Mouse (Mus musculus) cerebellum, adult 2 months (tissue): ENCODE measurements at regions not wholly inside any gene's neighbourhood (a gene's known extent, or its start where the extent isn't known, plus 50 kb on each side); places are given as distances from the start of the nearest gene placed in this dataset.

ENCODE experiments used
- DNase-seq, 2 experiments: peaks; one replicate each; pipeline ENCODE4 v3.0.0; 2021
- H3K27ac ChIP-seq: fragments of 200-500 bp; 2 replicates; pipeline ENCODE4 v1.5.1; 2012; ENCODE audit warnings: low read length, control low read depth, inconsistent platforms; ENCODE audit not compliant: insufficient read depth
- H3K27me3 ChIP-seq: fragments of 200-500 bp; 2 replicates; pipeline ENCODE4 v1.6.1; 2012; ENCODE audit warnings: inconsistent platforms, mild to moderate bottlenecking, low read length, moderate library complexity; ENCODE audit not compliant: control insufficient read depth, insufficient read depth
- H3K4me1 ChIP-seq: fragments of 200-500 bp; 2 replicates; pipeline ENCODE4 v1.6.1; 2011; ENCODE audit warnings: low read length; ENCODE audit not compliant: control insufficient read depth, insufficient read depth
- H3K4me3 ChIP-seq: fragments of 200-500 bp; replicated peaks from 2 replicates; pipeline ENCODE3; 2011; ENCODE audit warnings: mild to moderate bottlenecking, low read depth, low read length, control low read depth; ENCODE audit not compliant: insufficient read depth
- CTCF ChIP-seq: fragments of 200-500 bp; IDR thresholded peaks from 2 replicates; pipeline ENCODE4 v1.5.1; 2011; ENCODE audit warnings: low read depth, mild to moderate bottlenecking, control low read depth, low read length, moderate library complexity, borderline replicate concordance; ENCODE audit not compliant: insufficient read depth
- POLR2A ChIP-seq: fragments of 200-500 bp; IDR thresholded peaks from 2 replicates; pipeline ENCODE4 v1.6.1; 2011; ENCODE audit warnings: low read length, control low read depth, borderline replicate concordance; ENCODE audit not compliant: insufficient read depth
- WGBS: fragments of 180-500 bp; shearing (Covaris S2); methylation state at CpG from one replicate; pipeline ENCODE4 v1.1.7; 2018; 5-methylcytosine and 5-hydroxymethylcytosine counted together

DNA sequence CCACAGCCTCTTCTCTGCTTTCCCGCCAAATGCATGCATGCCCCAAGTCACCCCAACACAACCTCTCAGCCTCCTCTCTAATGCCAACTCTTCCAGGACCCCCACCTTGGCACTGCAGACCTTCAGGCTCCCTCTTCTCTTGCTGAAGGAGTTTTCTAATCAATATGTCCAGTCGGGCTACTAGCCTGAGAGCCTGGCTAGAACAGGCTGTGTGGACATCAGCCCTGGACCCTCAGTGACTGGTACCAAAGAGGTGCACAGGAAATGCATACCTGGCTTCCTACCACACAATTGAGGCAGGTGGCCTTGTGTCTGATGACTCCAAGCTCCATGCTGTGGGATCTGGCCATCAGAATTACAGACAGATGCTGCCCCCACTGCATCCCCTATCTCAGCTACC lies 248.4 kb downstream of the Gm26897 start:
- 91% methylated on average over 2 of the region's 2 CpGs for WGBS
- DNase-seq, result no peak

DNA sequence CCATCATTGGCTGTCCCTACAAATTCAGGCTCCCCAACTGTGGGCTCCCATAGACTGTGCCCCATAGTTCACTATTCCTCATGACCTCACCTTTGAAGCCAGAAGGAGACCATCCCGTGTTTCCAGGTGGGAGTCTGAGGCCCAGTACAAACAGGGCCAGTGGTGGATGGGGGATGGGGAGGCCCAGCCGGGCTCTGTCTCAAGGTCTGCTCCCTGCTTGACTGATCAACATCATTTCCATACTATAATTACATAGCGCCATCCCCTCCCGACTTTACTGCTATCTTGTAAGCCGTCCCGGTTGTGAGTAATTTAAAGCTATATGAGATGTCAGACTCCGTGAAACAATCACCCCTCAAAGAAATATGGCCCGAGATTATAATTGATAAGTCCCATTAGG lies 252.3 kb downstream of the Gm26897 start:
- H3K27me3 ChIP-seq, result no peaks in the 10 kb centered on the region
- no peak overlapping the region for H3K4me3 ChIP-seq
- WGBS, result 76% methylated on average over 8 of the region's 8 CpGs
- no peak for DNase-seq
- no peaks in the 10 kb centered on the region for H3K4me1 ChIP-seq
- no peak overlapping the region for H3K27ac ChIP-seq
- TF ChIP-seq CTCF (no peak), POLR2A (no peak)

More for the DNA sequence above, 248.4 kb downstream of the Gm26897 start:
- no peak overlapping the region for H3K4me3 ChIP-seq
- H3K27ac ChIP-seq, result no peak overlapping the region
- TF ChIP-seq CTCF (no peak), POLR2A (no peak)
- no peaks in the 10 kb centered on the region for H3K27me3 ChIP-seq
- no peaks in the 10 kb centered on the region for H3K4me1 ChIP-seq

DNA sequence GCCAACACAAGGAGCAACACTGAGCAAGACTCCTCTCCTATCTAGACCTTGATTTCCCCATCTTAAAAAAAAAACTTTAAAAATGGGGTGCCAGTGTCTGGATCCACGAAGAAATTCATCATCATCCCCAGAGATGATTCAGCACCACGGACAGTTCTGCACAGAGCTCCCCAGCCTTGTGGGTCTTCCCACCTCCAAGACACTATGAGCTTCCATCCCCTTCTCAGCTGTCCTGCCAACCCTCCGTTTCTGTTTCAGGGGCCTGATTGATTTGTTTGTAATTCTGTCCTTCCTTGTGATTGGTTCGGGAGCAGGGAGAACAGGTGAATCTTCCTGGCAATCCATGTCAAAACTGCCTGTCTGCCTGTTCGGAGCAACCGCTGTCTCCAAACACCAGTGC lies 253.3 kb downstream of the Gm26897 start:
- Histone ChIP-seq H3K4me1 (no peaks in the 10 kb centered on the region), H3K4me3 (no peak overlapping the region), H3K27me3 (no peaks in the 10 kb centered on the region), H3K27ac (no peak overlapping the region)
- WGBS, result 58% methylated on average over 6 of the region's 6 CpGs
- TF ChIP-seq POLR2A (no peak), CTCF (no peak)
- no peak for DNase-seq

DNA sequence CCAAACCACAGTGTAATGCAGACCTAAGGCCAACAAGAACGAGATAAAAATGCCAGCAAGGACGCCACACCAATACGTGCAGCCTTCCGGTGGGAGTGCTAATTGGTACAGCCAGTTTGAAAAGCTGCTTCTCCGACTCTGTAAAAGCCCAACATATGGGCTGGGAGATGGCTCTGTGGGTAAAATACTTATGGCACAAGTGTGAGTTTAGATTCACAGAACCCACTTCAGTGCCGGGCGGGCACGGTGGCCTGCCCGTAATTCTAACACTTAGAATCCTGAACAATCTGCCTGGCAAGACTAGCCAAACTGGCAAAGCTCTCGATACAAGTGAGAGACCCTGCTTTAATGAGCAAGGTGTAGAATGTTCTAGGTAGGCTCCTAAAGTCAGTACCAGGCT lies 258.1 kb downstream of the Gm26897 start:
- WGBS, result 87% methylated on average over 10 of the region's 10 CpGs
- Histone ChIP-seq H3K4me3 (no peak overlapping the region), H3K27me3 (no peaks in the 10 kb centered on the region), H3K27ac (no peak overlapping the region), H3K4me1 (no peaks in the 10 kb centered on the region)
- DNase-seq, result no peak
- TF ChIP-seq CTCF, result no peak

DNA sequence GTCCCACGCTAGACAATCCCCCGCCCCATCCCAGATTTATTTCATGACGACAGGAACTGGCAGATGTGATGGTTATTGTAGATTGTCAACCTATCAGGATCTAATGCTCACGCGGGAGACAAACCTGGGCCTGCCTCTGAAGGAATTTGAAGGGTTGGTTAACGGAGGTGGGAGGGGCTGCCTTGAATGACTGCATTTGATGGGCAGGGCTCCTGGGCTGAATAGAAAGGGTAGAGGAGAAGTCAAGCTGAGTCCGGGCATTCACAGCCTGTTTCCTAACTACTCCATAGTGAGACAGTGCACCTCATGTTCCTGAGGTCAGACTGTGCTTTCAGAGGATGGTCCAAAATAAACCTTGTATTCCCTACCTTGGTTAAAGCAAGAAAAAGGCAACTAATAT lies 259.1 kb downstream of the Cryba4 start:
- no peak overlapping the region for H3K27ac ChIP-seq
- no peaks in the 10 kb centered on the region for H3K4me1 ChIP-seq
- no peak overlapping the region for H3K4me3 ChIP-seq
- TF ChIP-seq CTCF (no peak), POLR2A (no peak)
- no peaks in the 10 kb centered on the region for H3K27me3 ChIP-seq
- DNase-seq, result no peak
- 40% methylated on average over 7 of the region's 7 CpGs for WGBS

DNA sequence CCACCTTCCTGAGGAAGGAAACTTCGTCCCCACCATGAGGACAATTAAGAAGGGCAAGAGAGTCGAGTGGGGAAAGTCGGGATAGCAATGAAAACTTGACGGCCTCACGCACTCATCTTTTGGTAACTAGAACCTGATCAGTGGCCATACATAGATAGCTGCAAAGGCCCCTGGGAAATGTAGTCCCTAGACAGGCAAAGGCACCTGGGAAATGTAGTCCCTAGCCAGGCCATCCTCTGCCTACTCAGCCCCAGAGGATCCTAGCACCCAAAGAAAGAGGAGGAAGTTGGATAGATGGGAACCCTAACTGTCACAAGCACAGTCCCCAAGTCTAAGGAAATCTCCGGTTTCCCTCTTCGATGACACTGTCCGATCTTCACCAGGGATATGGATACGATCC lies 258.4 kb downstream of the Cryba4 start:
- Histone ChIP-seq H3K4me3 (no peak overlapping the region), H3K4me1 (no peaks in the 10 kb centered on the region), H3K27me3 (no peaks in the 10 kb centered on the region), H3K27ac (no peak overlapping the region)
- TF ChIP-seq POLR2A (no peak), CTCF (no peak)
- WGBS, result 86% methylated on average over 9 of the region's 9 CpGs
- no peak for DNase-seq

DNA sequence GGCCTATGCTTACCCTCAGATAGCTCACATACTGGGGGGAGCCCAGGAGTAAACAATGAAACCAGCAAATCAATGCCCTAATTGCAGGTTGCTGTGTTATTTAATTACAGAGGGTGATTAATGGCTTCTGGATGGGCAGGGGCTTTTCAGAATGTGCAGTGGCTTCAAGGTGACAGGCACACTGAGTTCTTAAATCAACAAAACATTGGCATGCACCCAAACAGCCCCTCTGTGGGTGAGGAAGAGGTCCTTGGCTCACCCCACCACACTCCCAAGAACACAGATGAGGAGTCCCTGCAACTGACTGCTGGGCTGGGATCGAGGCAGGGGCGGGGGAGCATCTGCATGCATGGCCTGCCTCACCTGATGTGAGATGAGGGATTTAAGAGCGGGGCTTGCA lies 255.5 kb downstream of the Cryba4 start:
- Histone ChIP-seq H3K27me3 (no peaks in the 10 kb centered on the region; the same call in 1 of the 2 replicates), H3K4me3 (no peak overlapping the region), H3K4me1 (no peaks in the 10 kb centered on the region), H3K27ac (no peak overlapping the region)
- TF ChIP-seq CTCF, result no peak
- no peak for TF ChIP-seq POLR2A
- no peak for DNase-seq
- WGBS, result 34% methylated on average over 3 of the region's 3 CpGs

DNA sequence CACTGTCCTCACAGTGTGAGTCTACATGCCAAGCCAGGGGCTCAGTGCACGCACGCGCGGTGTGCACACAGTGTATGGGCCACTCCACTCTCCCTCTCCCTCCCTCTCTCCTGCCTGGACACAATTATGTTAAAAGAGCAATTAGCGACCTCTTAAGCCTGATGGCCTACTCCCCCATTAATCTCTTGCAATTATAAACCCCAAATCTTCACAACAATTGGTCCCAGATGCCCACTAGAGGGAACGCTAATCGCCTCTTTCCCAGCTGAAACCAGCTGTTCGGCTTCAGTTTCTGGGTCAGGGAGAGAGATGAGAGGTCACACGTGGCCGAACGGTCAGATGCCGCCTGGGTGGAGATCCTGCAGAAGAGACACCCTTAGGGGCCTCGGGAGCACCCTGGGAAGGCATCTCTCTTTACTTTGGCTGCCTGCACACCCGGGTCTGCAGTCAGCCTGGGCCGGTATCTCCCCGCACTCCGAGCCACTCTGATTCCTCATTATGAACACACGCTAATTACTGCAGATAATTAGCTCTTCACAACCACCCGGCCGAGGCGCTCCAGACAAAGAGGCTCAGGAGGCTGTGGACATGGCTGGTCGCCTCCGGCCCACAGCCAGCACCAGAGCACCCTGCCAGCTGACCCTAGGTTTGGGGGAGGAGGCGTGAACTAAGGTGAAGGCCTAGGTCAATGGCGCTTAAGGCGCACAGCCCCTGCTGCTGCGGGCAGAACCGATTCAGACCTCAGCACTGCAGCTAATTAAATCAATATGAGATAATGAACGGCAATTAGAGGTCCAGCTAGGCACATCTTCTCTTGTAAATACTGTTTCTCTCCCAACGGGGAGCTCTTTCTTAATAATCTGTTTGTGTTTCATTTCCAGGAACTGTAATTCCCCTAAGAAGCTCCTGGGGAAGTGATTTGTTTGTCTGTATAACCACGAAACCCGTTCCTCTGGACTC lies 250.3 kb downstream of the Cryba4 start:
- TF ChIP-seq POLR2A, result no peak
- TF ChIP-seq CTCF, result no peak
- WGBS, result 30% methylated on average over 32 of the region's 32 CpGs
- no peak for DNase-seq
- Histone ChIP-seq H3K27me3 (no peaks in the 10 kb centered on the region; the same call in 1 of the 2 replicates), H3K4me1 (no peaks in the 10 kb centered on the region), H3K27ac (no peak overlapping the region), H3K4me3 (no peak overlapping the region)
